Mouse (Mus musculus): Measurements from ENCODE around the gene Qrich1. TPM values are rescaled to one million over a fixed set of nuclear protein-coding genes. Genes with fewer than 3 reads are reported as not detected.

The Qrich1 gene
- polyA plus RNA-seq, 1 experiment from 2014 or later = 85.1 TPM

GRCm38 (mm10) chr9:108567931-108568419 is 51.4 kb downstream of the Qrich1 start:
- peak overlapping the region; percentile 85 to 94 for H3K27ac ChIP-seq (replicated peaks in 1 of 2; ENCODE audit: control insufficient read depth in 1 of 2, insufficient read depth in 1 of 2, low read depth in 2 of 2, low read length in 2 of 2)
- ATAC-seq (ENCODE audit: insufficient number of reproducible peaks, insufficient read depth, low FRiP score, low read depth) = no peak
- peaks cover 14 to 28% of the 10 kb centered on the region in 2 experiments for H3K4me1 ChIP-seq (ENCODE audit: control insufficient read depth in 2 of 2, insufficient read depth in 2 of 2, low read length in 2 of 2)
- peak overlapping the region; percentile 80 to 81 for H3K4me3 ChIP-seq (ENCODE audit: control insufficient read depth in 1 of 2, insufficient read depth in 1 of 2, low read depth in 1 of 2, low read length in 2 of 2)
- H3K36me3 ChIP-seq (ENCODE audit: control insufficient read depth, insufficient read depth, low read length) = peaks cover 52% of the 10 kb centered on the region
- H3K4me2 ChIP-seq (ENCODE audit: low read length) = peak overlapping the region; percentile 96
- no peaks in the 10 kb centered on the region for H3K27me3 ChIP-seq (ENCODE audit: control insufficient read depth, insufficient read depth, low read length)
- WGBS = 9% methylated on average over 18 of the region's 18 CpGs
- peak overlapping the region; percentile 90 for H3K9ac ChIP-seq (ENCODE audit: low read length)
- H3K9me3 ChIP-seq (ENCODE audit: control insufficient read depth, low read length) = no peaks in the 10 kb centered on the region

- H3K36me3 ChIP-seq (ENCODE audit: control insufficient read depth, insufficient read depth, low read length) = peaks cover 53% of the 10 kb centered on the region
- peak overlapping the region; percentile 96 for H3K4me2 ChIP-seq (ENCODE audit: low read length)
- no peaks in the 10 kb centered on the region for H3K27me3 ChIP-seq (ENCODE audit: control insufficient read depth, insufficient read depth, low read length)
- no peak overlapping the region; the same call in 1 of the 2 replicates for H3K9ac ChIP-seq (ENCODE audit: low read length)
- H3K4me1 ChIP-seq (ENCODE audit: control insufficient read depth in 2 of 2, insufficient read depth in 2 of 2, low read length in 2 of 2) = peaks cover 14 to 28% of the 10 kb centered on the region in 2 experiments
- WGBS = 62% methylated on average over 17 of the region's 17 CpGs
- peak overlapping the region; percentile 80 to 81 for H3K4me3 ChIP-seq (ENCODE audit: control insufficient read depth in 1 of 2, insufficient read depth in 1 of 2, low read depth in 1 of 2, low read length in 2 of 2)
- H3K9me3 ChIP-seq (ENCODE audit: control insufficient read depth, low read length) = no peaks in the 10 kb centered on the region
- peak overlapping the region in 1 of 2 experiments; percentile 94; a peak in 1 of 4 replicates for H3K27ac ChIP-seq (replicated peaks in 1 of 2; ENCODE audit: control insufficient read depth in 1 of 2, insufficient read depth in 1 of 2, low read depth in 2 of 2, low read length in 2 of 2)
- ATAC-seq (ENCODE audit: insufficient number of reproducible peaks, insufficient read depth, low FRiP score, low read depth) = no peak
Observed at GRCm38 (mm10) chr9:108568511-108568921, 51.9 kb downstream of the Qrich1 start.

- H3K4me3 ChIP-seq (ENCODE audit: control insufficient read depth in 1 of 2, insufficient read depth in 1 of 2, low read depth in 1 of 2, low read length in 2 of 2) = peak within 1 kb of the TSS; percentile 66 to 81
- H3K27me3 ChIP-seq (ENCODE audit: control insufficient read depth, insufficient read depth, low read length) = no peaks in the 10 kb centered on the region
- H3K4me1 ChIP-seq (ENCODE audit: control insufficient read depth in 2 of 2, insufficient read depth in 2 of 2, low read length in 2 of 2) = peaks cover 14 to 31% of the 10 kb centered on the region in 2 experiments
- 7% methylated on average over 42 of the region's 42 CpGs for WGBS
- H3K27ac ChIP-seq (replicated peaks in 1 of 2; ENCODE audit: control insufficient read depth in 1 of 2, insufficient read depth in 1 of 2, low read depth in 2 of 2, low read length in 2 of 2) = peak within 1 kb of the TSS in 1 of 2 experiments; percentile 39; a peak in 2 of 4 replicates
- H3K4me2 ChIP-seq (ENCODE audit: low read length) = peak within 1 kb of the TSS; percentile 96
- peak within 1 kb of the TSS; percentile 80 for H3K9ac ChIP-seq (ENCODE audit: low read length)
- peaks cover 52% of the 10 kb centered on the region for H3K36me3 ChIP-seq (ENCODE audit: control insufficient read depth, insufficient read depth, low read length)
- no peaks in the 10 kb centered on the region for H3K9me3 ChIP-seq (ENCODE audit: control insufficient read depth, low read length)
- ATAC-seq (ENCODE audit: insufficient number of reproducible peaks, insufficient read depth, low FRiP score, low read depth) = 0 out of 2 replicates have a peak, but pooled peaks have one; percentile 19
Observed at GRCm38 (mm10) chr9:108569381-108570206, 53.0 kb downstream of the Qrich1 start, which contains the start of gene Dalrd3. Dalrd3 (plus strand) TSS chr9:108569886.

DNA sequence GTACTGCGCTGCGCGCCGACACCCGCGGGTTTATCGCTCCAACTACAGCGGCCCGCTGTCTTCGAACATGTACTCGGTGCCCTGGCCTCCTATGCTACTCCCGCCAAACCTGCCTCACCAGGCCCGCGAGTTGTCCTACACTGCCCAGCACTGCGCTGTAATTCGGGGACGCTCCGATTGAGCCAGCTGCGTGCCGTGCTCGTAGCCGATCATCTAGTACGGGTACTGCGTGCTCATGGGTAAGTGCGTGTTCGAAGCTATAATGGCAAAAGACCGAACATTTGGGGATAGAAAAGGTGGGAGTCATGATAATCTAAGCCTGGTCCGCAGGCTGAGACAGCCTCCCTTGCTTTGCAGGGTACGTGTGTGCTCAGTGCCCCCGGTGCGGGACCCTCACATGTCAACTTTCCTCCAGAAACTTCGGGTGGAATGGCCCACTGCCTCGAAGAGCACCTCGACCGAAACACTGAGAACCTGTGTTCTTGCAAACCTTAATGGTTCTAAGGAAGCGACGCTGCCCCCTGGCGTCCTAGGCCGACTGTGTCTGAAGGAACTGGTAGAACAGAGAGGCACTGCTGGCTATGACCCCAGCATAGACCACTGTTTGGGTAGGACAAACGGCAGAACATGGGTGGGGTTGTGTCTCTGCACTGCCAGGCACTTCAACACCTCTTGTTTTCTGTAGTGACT is 53.7 kb downstream of the Qrich1 start:
- H3K9me3 ChIP-seq (ENCODE audit: control insufficient read depth, low read length) = no peaks in the 10 kb centered on the region
- peak overlapping the region; percentile 66 to 70 for H3K4me3 ChIP-seq (ENCODE audit: control insufficient read depth in 1 of 2, insufficient read depth in 1 of 2, low read depth in 1 of 2, low read length in 2 of 2)
- peaks cover 14 to 31% of the 10 kb centered on the region in 2 experiments for H3K4me1 ChIP-seq (ENCODE audit: control insufficient read depth in 2 of 2, insufficient read depth in 2 of 2, low read length in 2 of 2)
- peak overlapping the region; percentile 95 for H3K4me2 ChIP-seq (ENCODE audit: low read length)
- whole genome bisulfite sequencing = under 1% methylated on average over 40 of the region's 40 CpGs
- no peak for ATAC-seq (ENCODE audit: insufficient number of reproducible peaks, insufficient read depth, low FRiP score, low read depth)
- H3K36me3 ChIP-seq (ENCODE audit: control insufficient read depth, insufficient read depth, low read length) = peaks cover 52% of the 10 kb centered on the region
- no peaks in the 10 kb centered on the region for H3K27me3 ChIP-seq (ENCODE audit: control insufficient read depth, insufficient read depth, low read length)
- peak overlapping the region in 1 of 2 experiments; percentile 39; a peak in 2 of 4 replicates for H3K27ac ChIP-seq (replicated peaks in 1 of 2; ENCODE audit: control insufficient read depth in 1 of 2, insufficient read depth in 1 of 2, low read depth in 2 of 2, low read length in 2 of 2)
- H3K9ac ChIP-seq (ENCODE audit: low read length) = peak overlapping the region; percentile 80

DNA sequence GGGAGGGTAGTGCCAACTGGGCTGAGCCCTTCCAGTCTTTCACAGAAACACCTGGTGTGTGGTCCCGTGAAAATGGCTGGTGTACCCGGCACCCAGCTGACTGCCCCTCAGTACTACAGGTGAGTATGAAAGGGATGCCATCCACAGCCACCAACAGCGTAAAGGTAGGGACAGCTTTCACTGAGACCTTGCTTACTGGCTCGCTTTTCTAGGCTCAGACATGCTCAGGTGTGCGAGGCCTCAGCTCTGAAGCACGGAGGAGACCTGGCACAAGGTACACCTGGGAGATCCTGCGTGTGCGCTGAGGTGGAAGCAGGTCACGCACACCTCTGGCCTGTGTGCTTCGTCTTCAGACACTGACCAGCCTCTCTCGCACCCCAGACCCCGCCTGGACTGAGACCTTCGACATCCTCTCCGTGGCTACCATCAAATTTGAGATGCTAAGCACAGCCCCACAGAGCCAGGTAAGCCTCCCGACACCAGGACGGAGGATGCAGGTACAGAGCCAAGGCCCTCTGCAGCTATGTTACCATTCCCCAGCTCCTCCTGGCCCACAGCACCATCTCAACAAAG is 54.9 kb downstream of the Qrich1 start:
- ATAC-seq (ENCODE audit: insufficient number of reproducible peaks, insufficient read depth, low FRiP score, low read depth) = no peak
- 95% methylated on average over 16 of the region's 16 CpGs for WGBS
- no peak overlapping the region for H3K4me2 ChIP-seq (ENCODE audit: low read length)
- no peaks in the 10 kb centered on the region for H3K27me3 ChIP-seq (ENCODE audit: control insufficient read depth, insufficient read depth, low read length)
- no peak overlapping the region for H3K9ac ChIP-seq (ENCODE audit: low read length)
- H3K36me3 ChIP-seq (ENCODE audit: control insufficient read depth, insufficient read depth, low read length) = peaks cover 58% of the 10 kb centered on the region
- peaks cover 11 to 30% of the 10 kb centered on the region in 2 experiments for H3K4me1 ChIP-seq (ENCODE audit: control insufficient read depth in 2 of 2, insufficient read depth in 2 of 2, low read length in 2 of 2)
- H3K9me3 ChIP-seq (ENCODE audit: control insufficient read depth, low read length) = no peaks in the 10 kb centered on the region
- H3K4me3 ChIP-seq (ENCODE audit: control insufficient read depth in 1 of 2, insufficient read depth in 1 of 2, low read depth in 1 of 2, low read length in 2 of 2) = no peak overlapping the region
- no peak overlapping the region for H3K27ac ChIP-seq (replicated peaks in 1 of 2; ENCODE audit: control insufficient read depth in 1 of 2, insufficient read depth in 1 of 2, low read depth in 2 of 2, low read length in 2 of 2)

GRCm38 (mm10) chr9:108572321-108572720 is 55.7 kb downstream of the Qrich1 start:
- H3K36me3 ChIP-seq (ENCODE audit: control insufficient read depth, insufficient read depth, low read length) = peaks cover 58% of the 10 kb centered on the region
- no peak overlapping the region for H3K4me3 ChIP-seq (ENCODE audit: control insufficient read depth in 1 of 2, insufficient read depth in 1 of 2, low read depth in 1 of 2, low read length in 2 of 2)
- 89% methylated on average over 10 of the region's 10 CpGs for WGBS
- H3K27me3 ChIP-seq (ENCODE audit: control insufficient read depth, insufficient read depth, low read length) = no peaks in the 10 kb centered on the region
- no peak overlapping the region for H3K9ac ChIP-seq (ENCODE audit: low read length)
- H3K9me3 ChIP-seq (ENCODE audit: control insufficient read depth, low read length) = no peaks in the 10 kb centered on the region
- H3K4me1 ChIP-seq (ENCODE audit: control insufficient read depth in 2 of 2, insufficient read depth in 2 of 2, low read length in 2 of 2) = peaks cover 18 to 38% of the 10 kb centered on the region in 2 experiments
- no peak overlapping the region for H3K27ac ChIP-seq (replicated peaks in 1 of 2; ENCODE audit: control insufficient read depth in 1 of 2, insufficient read depth in 1 of 2, low read depth in 2 of 2, low read length in 2 of 2)
- no peak for ATAC-seq (ENCODE audit: insufficient number of reproducible peaks, insufficient read depth, low FRiP score, low read depth)
- H3K4me2 ChIP-seq (ENCODE audit: low read length) = no peak overlapping the region

Data from heart, embryonic 14.5 days (tissue).